Mouse (Mus musculus) CH12.LX (cell line): Measurements from ENCODE around the gene Vax2. TPM values are rescaled to one million over a fixed set of nuclear protein-coding genes. Genes with fewer than 3 reads are reported as not detected.

Experiments used
- DNase-seq: peaks from one replicate; pipeline ENCODE4 v3.0.0-alpha.2; 2013; ENCODE audit errors: extremely low read depth
- H3K27ac ChIP-seq: 2 replicates; pipeline ENCODE4 v1.5.1; 2012; ENCODE audit warnings: low read depth, mild to moderate bottlenecking, control low read depth, moderate library complexity; ENCODE audit not compliant: insufficient read depth
- H3K27me3 ChIP-seq: replicated peaks from 2 replicates; pipeline ENCODE3; 2012; ENCODE audit warnings: inconsistent platforms
- H3K36me3 ChIP-seq, 2 experiments: replicated peaks in 1 of 2; 2 replicates each; pipeline versions ENCODE3 to v1.6.1; 2012; ENCODE audit warnings: inconsistent platforms in 1 of 2, low read length in 1 of 2, mild to moderate bottlenecking in 1 of 2, mixed read lengths in 1 of 2, moderate library complexity in 1 of 2; ENCODE audit not compliant: control insufficient read depth in 1 of 2, insufficient read depth in 1 of 2
- H3K4me1 ChIP-seq, 2 experiments: 2 replicates each; pipeline ENCODE4 v1.6.1; 2012; ENCODE audit warnings: inconsistent platforms in 1 of 2, moderate library complexity in 1 of 2; ENCODE audit not compliant: insufficient read depth in 2 of 2, control insufficient read depth in 1 of 2
- H3K4me2 ChIP-seq: 2 replicates; pipeline ENCODE4 v1.6.1; 2012; ENCODE audit warnings: low read depth, mild to moderate bottlenecking, control low read depth; ENCODE audit not compliant: poor library complexity, insufficient read depth, severe bottlenecking
- H3K4me3 ChIP-seq, 3 experiments: fragments of 150-350 bp in 1 of 3; sonication (generic) in 1 of 3; replicated peaks in 1 of 3; 2 replicates each; pipeline versions ENCODE3 to v1.5.1; 2011 to 2012; ENCODE audit warnings: low read depth in 2 of 3, low read length in 2 of 3, mild to moderate bottlenecking in 2 of 3, moderate library complexity in 2 of 3, control low read depth in 1 of 3, improper control_type of control experiment in 1 of 3, inconsistent platforms in 1 of 3, mixed read lengths in 1 of 3; ENCODE audit not compliant: poor library complexity in 1 of 3
- H3K79me2 ChIP-seq: replicated peaks from 2 replicates; pipeline ENCODE4 v1.6.1; 2012; ENCODE audit warnings: mild to moderate bottlenecking, moderate library complexity; ENCODE audit not compliant: control insufficient read depth, poor library complexity, insufficient read depth, severe bottlenecking; ENCODE audit errors: extremely low read depth
- H3K9ac ChIP-seq: 2 replicates; pipeline ENCODE4 v1.6.1; 2012; ENCODE audit warnings: low read depth, mild to moderate bottlenecking, control low read depth, moderate library complexity; ENCODE audit not compliant: insufficient read depth
- H3K9me3 ChIP-seq: replicated peaks from 2 replicates; pipeline ENCODE3; 2012; ENCODE audit warnings: low read length, inconsistent platforms, mixed read lengths
- CHD1 ChIP-seq: IDR thresholded peaks from 2 replicates; pipeline ENCODE4 v1.6.1; 2012; ENCODE audit warnings: low read depth, low read length, improper control_type of control experiment, inconsistent platforms
- CTCF ChIP-seq, 2 experiments: IDR thresholded peaks in 1 of 2; conservative IDR thresholded peaks in 1 of 2; 2 replicates each; pipeline ENCODE4 v1.5.1; 2011 to 2012; ENCODE audit warnings: low read depth in 2 of 2, low read length in 2 of 2, improper control_type of control experiment in 1 of 2, inconsistent platforms in 1 of 2, mild to moderate bottlenecking in 1 of 2, moderate library complexity in 1 of 2
- E2F4 ChIP-seq: IDR thresholded peaks from 2 replicates; pipeline ENCODE4 v1.6.1; 2011; ENCODE audit warnings: low read depth, low read length, improper control_type of control experiment; ENCODE audit not compliant: insufficient replicate concordance
- ELF1 ChIP-seq: IDR thresholded peaks from 2 replicates; pipeline ENCODE4 v1.6.1; 2014; ENCODE audit warnings: low read depth, mild to moderate bottlenecking, inconsistent platforms, low read length, improper control_type of control experiment
- ETS1 ChIP-seq: conservative IDR thresholded peaks from 2 replicates; pipeline ENCODE4 v1.6.1; 2012; ENCODE audit warnings: low read depth, mild to moderate bottlenecking, inconsistent platforms, low read length, improper control_type of control experiment, moderate library complexity
- GABPA ChIP-seq: IDR thresholded peaks from 2 replicates; pipeline ENCODE4 v1.6.1; 2012; ENCODE audit warnings: low read depth, low read length, improper control_type of control experiment, inconsistent platforms; ENCODE audit not compliant: insufficient replicate concordance
- HCFC1 ChIP-seq: IDR thresholded peaks from 2 replicates; pipeline ENCODE4 v1.6.1; 2012; ENCODE audit warnings: low read depth, mild to moderate bottlenecking, inconsistent platforms, low read length, improper control_type of control experiment
- JUN ChIP-seq: IDR thresholded peaks from 2 replicates; pipeline ENCODE4 v1.6.1; 2011; ENCODE audit warnings: low read depth, mild to moderate bottlenecking, low read length, improper control_type of control experiment, moderate library complexity; ENCODE audit not compliant: insufficient read depth
- JUND ChIP-seq: conservative IDR thresholded peaks from 2 replicates; pipeline ENCODE4 v1.6.1; 2011; ENCODE audit warnings: low read depth, low read length, improper control_type of control experiment
- KAT2A ChIP-seq: IDR thresholded peaks from 2 replicates; pipeline ENCODE4 v1.6.1; 2012; ENCODE audit warnings: low read length, improper control_type of control experiment, inconsistent platforms; ENCODE audit not compliant: insufficient replicate concordance
- MAX ChIP-seq: IDR thresholded peaks from 2 replicates; pipeline ENCODE4 v1.6.1; 2011; ENCODE audit warnings: low read length, improper control_type of control experiment
- MEF2A ChIP-seq: IDR thresholded peaks from 2 replicates; pipeline ENCODE4 v1.6.1; 2014; ENCODE audit warnings: low read depth, mild to moderate bottlenecking, inconsistent platforms, low read length, improper control_type of control experiment, borderline replicate concordance
- MXI1 ChIP-seq: IDR thresholded peaks from 2 replicates; pipeline ENCODE4 v1.6.1; 2011; ENCODE audit warnings: mild to moderate bottlenecking, low read depth, low read length, improper control_type of control experiment
- MYC ChIP-seq: IDR thresholded peaks from 2 replicates; pipeline ENCODE4 v1.6.1; 2011; ENCODE audit warnings: low read depth, mild to moderate bottlenecking, improper control_type of control experiment, low read length
- PAX5 ChIP-seq: IDR thresholded peaks from 2 replicates; pipeline ENCODE4 v1.6.1; 2012; ENCODE audit warnings: low read length, inconsistent platforms, mixed read lengths
- POLR2AphosphoS2 ChIP-seq: IDR thresholded peaks from 2 replicates; pipeline ENCODE4 v1.6.1; 2011; ENCODE audit warnings: low read depth, low read length, improper control_type of control experiment
- RCOR1 ChIP-seq: conservative IDR thresholded peaks from 2 replicates; pipeline ENCODE4 v1.6.1; 2012; ENCODE audit warnings: low read depth, mild to moderate bottlenecking, inconsistent platforms, low read length, improper control_type of control experiment
- TCF12 ChIP-seq: IDR thresholded peaks from 2 replicates; pipeline ENCODE4 v1.6.1; 2014; ENCODE audit warnings: low read depth, mild to moderate bottlenecking, inconsistent platforms, low read length, improper control_type of control experiment
- UBTF ChIP-seq: IDR thresholded peaks from 2 replicates; pipeline ENCODE4 v1.6.1; 2012; ENCODE audit warnings: low read depth, mild to moderate bottlenecking, inconsistent platforms, low read length, improper control_type of control experiment, moderate library complexity
- ZKSCAN1 ChIP-seq: IDR thresholded peaks from 2 replicates; pipeline ENCODE4 v1.6.1; 2012; ENCODE audit warnings: low read depth, inconsistent platforms, low read length, improper control_type of control experiment, borderline replicate concordance
- dilution Hi-C: fragments of 300-500 bp; cut with MboI; formaldehyde crosslinking; loops from 2 replicates; pipeline ENCODE4 v1.14.3; 2020; ENCODE audit warnings: low sequenced_read_pairs; ENCODE audit not compliant: extremely low pct_unique_long_range_greater_than_20kb, extremely low pct_ligation_motif_present
- in situ Hi-C: fragments of 300-500 bp; cut with MboI; formaldehyde crosslinking; loops from 3 replicates; pipeline ENCODE4 v1.14.3; 2019; ENCODE audit warnings: low sequenced_read_pairs, low pct_ligation_motif_present, low pct_unique_long_range_greater_than_20kb, mixed read lengths
- polyA plus RNA-seq: library from polyadenylated mRNA; unstranded; fragments of >175 nt; gene quantifications from 2 replicates; pipeline ENCODE4 v1.2.1, GENCODE M21; 2012; ENCODE audit warnings: low read depth; ENCODE audit not compliant: insufficient read length
- total RNA-seq, 2 experiments: library from RNA; depleted of rRNA; stranded (reverse); fragments of 300-350 nt in 1 of 2; fragments of >200 nt in 1 of 2; gene quantifications; 2 replicates each; pipeline ENCODE4 v1.2.3; 2012 to 2014

Gene Vax2
- total and polyA plus RNA-seq, 3 experiments, result not detected

DNA sequence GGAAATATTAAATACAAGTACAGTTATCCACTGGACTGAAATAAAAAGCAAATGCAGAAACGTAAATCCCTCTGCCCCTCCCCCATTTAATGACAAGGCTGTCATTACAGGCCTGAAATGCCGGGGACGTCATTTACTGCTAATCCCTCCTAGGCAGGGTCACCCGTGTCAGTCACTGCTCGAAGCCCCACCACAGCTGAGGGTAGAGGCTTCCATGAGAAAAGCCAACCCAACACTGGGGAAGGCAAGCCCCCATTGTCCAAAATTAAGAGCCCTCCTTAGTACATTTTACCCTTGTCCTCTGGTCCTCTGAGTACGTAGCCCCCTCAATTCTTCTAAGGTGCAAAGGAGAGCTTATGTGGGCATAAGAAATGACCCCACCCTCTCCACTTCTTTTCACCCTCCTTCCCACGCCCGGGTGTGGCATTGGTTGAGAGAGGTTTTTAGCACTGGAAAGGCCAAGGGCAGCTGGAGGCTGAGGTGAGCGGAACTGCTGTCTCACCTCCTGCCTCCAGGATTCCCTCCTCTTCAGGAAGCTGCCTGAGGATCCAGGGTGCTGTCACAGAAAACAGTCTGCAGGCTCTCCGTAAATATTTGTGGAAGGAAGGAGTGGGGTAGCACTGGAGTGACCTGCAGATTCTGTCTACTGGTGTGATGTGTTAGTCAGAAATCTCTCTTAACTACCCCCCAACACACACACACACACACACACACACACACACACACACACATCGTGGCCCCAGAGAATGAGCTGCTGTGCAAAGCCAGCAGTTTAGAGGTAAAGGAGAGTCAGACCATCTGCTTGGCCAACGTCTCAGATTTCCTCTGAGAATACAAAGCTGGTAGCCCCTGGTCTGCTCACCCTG, 2.4 kb downstream of the Vax2 start:
- H3K79me2 ChIP-seq, result no peaks in the 10 kb centered on the region
- H3K9me3 ChIP-seq, result no peaks in the 10 kb centered on the region
- dilution Hi-C loops (no loop called here), in situ Hi-C loops (no loop called here)
- no peak for DNase-seq
- peaks cover 6 to 13% of the 10 kb centered on the region in 2 experiments; a peak in 3 of 4 replicates for H3K4me1 ChIP-seq
- no peak overlapping the region for H3K4me2 ChIP-seq
- peaks cover 81% of the 10 kb centered on the region for H3K27me3 ChIP-seq
- no peak overlapping the region for H3K4me3 ChIP-seq
- H3K27ac ChIP-seq, result no peak overlapping the region
- no peaks in the 10 kb centered on the region for H3K36me3 ChIP-seq
- TF ChIP-seq MYC, result no peak
- TF ChIP-seq POLR2AphosphoS2, result no peak
- TF ChIP-seq MAX, result no peak
- no peak for TF ChIP-seq ZKSCAN1
- no peak for TF ChIP-seq MXI1
- TF ChIP-seq RCOR1, result no peak
- no peak for TF ChIP-seq MEF2A
- TF ChIP-seq JUND, result no peak
- no peak for TF ChIP-seq JUN
- TF ChIP-seq, all 38 proteins: peak for 0
- no peak overlapping the region for H3K9ac ChIP-seq

DNA sequence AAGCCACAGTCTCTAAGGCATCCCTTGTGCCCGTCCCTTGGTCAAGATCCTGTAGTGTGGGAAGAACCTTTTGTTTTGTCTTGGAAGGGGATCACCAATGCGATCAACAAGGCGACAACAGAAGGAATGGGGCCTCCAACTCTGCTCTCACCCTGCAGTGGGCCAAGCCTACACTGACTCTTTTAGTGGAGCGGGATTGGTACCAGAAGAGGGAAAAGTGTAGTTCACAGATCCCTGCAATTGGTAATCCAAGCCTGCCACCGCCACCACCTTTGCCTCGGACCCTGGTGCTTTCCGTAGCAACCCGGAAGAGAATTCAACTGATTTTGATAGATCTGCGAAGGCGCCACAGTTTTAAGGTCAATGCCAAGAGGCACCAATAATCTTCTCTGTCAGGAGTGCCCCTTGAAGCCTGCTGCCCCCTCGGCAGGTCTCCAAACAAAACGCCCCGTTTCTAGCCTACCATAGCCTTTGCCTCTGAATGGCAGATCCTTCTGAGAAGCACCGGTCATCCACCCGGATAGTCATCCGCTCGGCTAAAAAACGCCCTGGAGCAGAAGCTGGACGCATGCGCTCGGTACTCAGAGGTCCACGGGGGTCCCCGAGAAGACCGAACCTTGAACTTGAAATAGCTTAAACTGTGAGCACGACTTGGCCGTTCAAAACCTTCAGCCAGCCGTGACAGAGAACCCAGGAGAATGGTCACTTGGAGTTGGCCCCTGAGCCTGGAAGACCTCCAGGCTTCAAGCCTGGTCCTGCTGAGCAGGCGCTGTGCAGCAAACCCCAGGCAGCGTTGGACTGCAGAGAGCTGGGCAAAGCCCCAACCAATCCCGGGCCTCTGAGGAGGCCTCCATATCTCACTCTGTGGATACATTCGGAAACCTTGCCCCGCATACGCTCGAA, 3.4 kb downstream of the Vax2 start:
- Histone ChIP-seq H3K79me2 (no peaks in the 10 kb centered on the region), H3K36me3 (no peaks in the 10 kb centered on the region), H3K27me3 (peaks cover 74% of the 10 kb centered on the region), H3K9me3 (no peaks in the 10 kb centered on the region), H3K9ac (no peak overlapping the region), H3K4me2 (no peak overlapping the region), H3K4me3 (no peak overlapping the region), H3K4me1 (peaks cover 6 to 13% of the 10 kb centered on the region in 2 experiments; a peak in 3 of 4 replicates), H3K27ac (no peak overlapping the region)
- dilution Hi-C loops (no loop called here), in situ Hi-C loops (no loop called here)
- TF ChIP-seq E2F4 (no peak), UBTF (no peak), CHD1 (no peak), CTCF (conservative IDR thresholded peaks at IDR 0.05 in 1 of 2, IDR thresholded peaks at IDR 0.05 in 1 of 2; ENCODE audit: low read depth in 2 of 2, low read length in 2 of 2) (no peak), KAT2A (no peak), MEF2A (no peak), HCFC1 (no peak), TCF12 (no peak), ETS1 (no peak), JUND (no peak), PAX5 (no peak), ELF1 (no peak), GABPA (no peak)
- no peak for DNase-seq
